Mouse (Mus musculus): Measurements from ENCODE around the gene Tmed4.

- TF ChIP-seq CTCF (IDR thresholded peaks at IDR 0.05; ENCODE audit: low read depth, low read length): no peak
- TF ChIP-seq POLR2A (IDR thresholded peaks at IDR 0.05; ENCODE audit: insufficient read depth, low read length): no peak
- no peak for TF ChIP-seq EP300 (IDR thresholded peaks at IDR 0.05; ENCODE audit: insufficient read depth, low read depth, low read length)
Observed at GRCm38 (mm10) chr11:6244707-6245106, 30.0 kb downstream of the Tmed4 start.

Measured in ES-Bruce4 (cell line).